Mouse (Mus musculus): ENCODE measurements around the gene Ubtf.
A peak's percentile ranks its signal among the peaks of the same experiment; 100 is the strongest.
"Not testable (repeated sequence)": the region's sequence is repeated elsewhere in the genome, so short reads cannot be mapped to it uniquely, and the experiment has no call there.

The Ubtf gene

DNA sequence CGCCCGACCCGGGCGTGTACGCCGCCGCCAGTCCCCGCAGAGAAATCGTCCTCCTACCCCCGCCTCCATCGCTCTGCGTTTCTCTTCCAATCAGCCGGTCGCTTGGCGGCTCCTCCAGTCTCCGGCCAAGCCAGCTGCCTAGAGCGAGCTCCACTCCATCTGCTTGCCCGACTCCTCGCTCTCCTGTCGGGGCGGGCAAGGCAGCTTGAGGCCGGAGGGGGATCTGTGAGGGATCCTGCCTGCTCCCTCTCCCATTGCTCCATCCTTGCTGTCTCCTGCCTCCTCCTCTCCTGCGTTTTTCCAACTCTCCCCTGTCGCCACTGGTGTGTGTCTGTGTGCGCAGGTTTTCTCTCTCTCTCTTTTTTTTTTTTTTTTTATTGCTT, at the start of gene Ubtf:
Gene Ubtf, minus strand, starts transcription at position 333 of the 383 bp plus-strand sequence.
- H3K27me3 ChIP-seq (ENCODE audit: control insufficient read depth, insufficient read depth, low read length, poor library complexity, severe bottlenecking) = no peaks in the 10 kb centered on the region

DNA sequence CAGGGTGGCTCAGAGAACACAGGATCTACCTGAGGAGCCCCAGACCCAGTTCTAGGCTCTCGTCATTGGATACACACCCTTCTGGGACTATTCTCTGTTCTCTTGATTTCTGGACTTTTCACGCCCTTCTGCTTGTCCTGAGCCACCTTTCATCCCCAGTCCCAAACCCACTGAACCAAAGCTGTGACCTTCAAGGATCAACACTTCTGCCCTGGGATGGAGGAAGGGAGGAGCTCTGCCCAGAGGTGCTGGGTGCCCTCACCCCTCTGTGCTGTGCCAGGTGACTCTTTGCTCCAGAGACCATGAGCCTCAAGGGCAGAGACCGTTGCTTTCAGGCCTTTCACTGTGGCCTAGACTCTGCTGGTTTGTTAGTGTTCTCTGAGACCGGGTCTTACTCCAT, 49.7 kb upstream of the Ubtf start:
- H3K36me3 ChIP-seq (ENCODE audit: control insufficient read depth, insufficient read depth, low read length, poor library complexity, severe bottlenecking) = no peaks in the 10 kb centered on the region
- DNase-seq (ENCODE audit: low read depth, low spot score) = no peak

More for the DNA sequence above, at the start of gene Ubtf:
- 0 out of 2 replicates have a peak, but pooled peaks cover 1% of the 10 kb centered on the region for H3K36me3 ChIP-seq (ENCODE audit: control insufficient read depth, insufficient read depth, low read length, poor library complexity, severe bottlenecking)
- DNase-seq (ENCODE audit: low read depth, low spot score) = peak; percentile 78

DNA sequence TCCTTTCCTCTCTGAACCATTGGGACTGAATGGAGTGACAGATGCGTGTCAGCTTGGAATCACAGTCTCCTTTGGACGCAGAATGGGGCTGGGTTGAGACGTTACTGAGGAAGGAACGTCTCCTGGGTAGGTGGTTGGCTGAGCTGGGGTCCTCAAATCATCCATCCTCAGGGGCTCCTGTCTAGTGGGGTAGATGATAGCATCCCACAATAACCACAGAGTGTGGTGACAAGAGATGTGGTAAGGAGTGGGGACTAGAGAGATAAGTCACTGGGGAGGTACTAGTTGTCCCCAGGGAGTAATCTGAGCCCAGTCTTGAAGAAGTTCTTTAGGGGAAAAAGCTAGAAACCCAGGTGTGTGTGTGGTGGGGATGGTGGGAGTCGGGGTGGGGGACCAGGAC, 48.8 kb upstream of the Ubtf start:
- H3K36me3 ChIP-seq (ENCODE audit: control insufficient read depth, insufficient read depth, low read length, poor library complexity, severe bottlenecking) = no peaks in the 10 kb centered on the region
- H3K27me3 ChIP-seq (ENCODE audit: control insufficient read depth, insufficient read depth, low read length, poor library complexity, severe bottlenecking) = no peaks in the 10 kb centered on the region
- no peak for DNase-seq (ENCODE audit: low read depth, low spot score)

More for the DNA sequence above, 49.7 kb upstream of the Ubtf start:
- no peaks in the 10 kb centered on the region for H3K27me3 ChIP-seq (ENCODE audit: control insufficient read depth, insufficient read depth, low read length, poor library complexity, severe bottlenecking)

DNA sequence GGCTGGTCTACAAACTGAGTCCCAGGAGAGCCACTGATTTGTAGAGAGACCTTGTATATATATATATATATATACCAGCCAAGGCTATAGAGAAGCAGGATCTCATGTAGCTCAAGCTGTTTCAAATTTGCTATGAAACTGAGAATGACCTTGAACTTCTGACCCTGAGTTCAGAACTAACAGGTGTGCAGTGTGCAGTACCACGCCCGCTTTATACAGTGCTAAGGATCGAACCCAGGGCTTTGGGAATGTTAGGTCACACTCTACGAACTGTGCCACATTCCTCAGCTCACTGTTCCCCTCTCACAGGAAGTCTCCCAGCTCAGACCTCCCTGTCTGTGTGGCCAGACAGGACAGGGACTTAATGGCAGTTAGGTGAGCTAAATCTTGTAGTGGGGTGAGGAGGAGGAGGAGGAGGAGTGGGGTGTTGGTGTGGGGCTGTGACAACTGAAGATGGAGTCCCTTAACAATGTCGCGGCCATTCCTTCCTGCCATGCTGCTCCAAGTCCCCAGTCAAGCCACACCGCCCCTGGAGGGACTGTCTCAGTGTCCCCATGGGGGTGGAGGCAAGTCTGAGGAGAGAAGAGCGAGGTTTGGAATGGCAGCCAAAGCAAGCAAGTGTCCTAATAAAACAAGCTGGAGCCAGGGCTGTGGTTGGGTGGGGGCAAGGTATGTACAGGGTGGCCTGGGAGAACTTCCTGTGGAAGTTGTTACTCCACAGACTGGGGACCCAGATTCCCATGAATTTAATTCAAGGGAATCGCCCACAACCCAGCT, 48.1 kb upstream of the Ubtf start:
- H3K36me3 ChIP-seq (ENCODE audit: control insufficient read depth, insufficient read depth, low read length, poor library complexity, severe bottlenecking) = no peaks in the 10 kb centered on the region
- no peak for DNase-seq (ENCODE audit: low read depth, low spot score)
- no peaks in the 10 kb centered on the region for H3K27me3 ChIP-seq (ENCODE audit: control insufficient read depth, insufficient read depth, low read length, poor library complexity, severe bottlenecking)

DNA sequence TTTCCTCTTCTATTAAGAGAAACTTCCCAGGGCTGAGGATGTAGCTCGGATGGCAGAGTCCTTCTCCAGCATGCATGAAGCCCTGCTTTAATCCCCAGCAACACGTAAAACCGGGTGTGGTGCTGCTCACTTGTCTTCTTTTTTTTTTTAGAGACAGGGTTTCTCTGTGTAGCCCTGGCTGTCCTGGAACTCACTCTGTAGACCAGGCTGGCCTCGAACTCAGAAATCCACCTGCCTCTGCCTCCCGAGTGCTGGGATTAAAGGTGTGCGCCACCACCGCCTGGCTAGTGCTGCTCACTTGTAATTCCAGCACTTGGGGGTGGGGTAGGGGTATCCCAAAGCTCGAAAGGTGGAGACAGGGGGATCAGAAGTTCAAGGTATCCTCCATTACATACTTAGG, 46.6 kb upstream of the Ubtf start, which contains the start of gene Slc4a1:
Gene Slc4a1, minus strand, starts transcription at position 101 of the 400 bp plus-strand sequence.
- not testable (repeated sequence) for H3K36me3 ChIP-seq (ENCODE audit: control insufficient read depth, insufficient read depth, low read length, poor library complexity, severe bottlenecking); H3K27me3 ChIP-seq (ENCODE audit: control insufficient read depth, insufficient read depth, low read length, poor library complexity, severe bottlenecking); DNase-seq (ENCODE audit: low read depth, low spot score)

DNA sequence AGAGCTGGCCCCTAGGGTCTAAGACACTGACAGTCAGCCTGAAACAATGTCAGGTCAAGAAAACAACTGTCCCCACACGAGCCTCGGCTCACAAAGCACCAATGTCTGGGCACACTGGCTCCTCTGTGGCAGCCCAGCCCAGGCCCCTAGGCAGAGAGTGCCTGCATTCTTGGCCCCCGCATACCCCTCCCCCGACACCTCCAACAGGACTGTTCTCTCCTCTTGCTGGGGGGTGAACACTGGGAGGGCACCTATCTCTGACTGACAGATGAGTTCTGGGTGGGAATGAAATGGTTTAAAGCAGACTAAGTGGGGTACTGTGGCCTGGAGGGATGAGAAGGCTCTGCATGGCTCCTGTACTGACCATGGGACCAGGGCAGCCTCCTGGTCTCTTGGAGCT, 46.2 kb upstream of the Ubtf start:
- no peak for DNase-seq (ENCODE audit: low read depth, low spot score)
- no peaks in the 10 kb centered on the region for H3K27me3 ChIP-seq (ENCODE audit: control insufficient read depth, insufficient read depth, low read length, poor library complexity, severe bottlenecking)
- no peaks in the 10 kb centered on the region for H3K36me3 ChIP-seq (ENCODE audit: control insufficient read depth, insufficient read depth, low read length, poor library complexity, severe bottlenecking)

DNA sequence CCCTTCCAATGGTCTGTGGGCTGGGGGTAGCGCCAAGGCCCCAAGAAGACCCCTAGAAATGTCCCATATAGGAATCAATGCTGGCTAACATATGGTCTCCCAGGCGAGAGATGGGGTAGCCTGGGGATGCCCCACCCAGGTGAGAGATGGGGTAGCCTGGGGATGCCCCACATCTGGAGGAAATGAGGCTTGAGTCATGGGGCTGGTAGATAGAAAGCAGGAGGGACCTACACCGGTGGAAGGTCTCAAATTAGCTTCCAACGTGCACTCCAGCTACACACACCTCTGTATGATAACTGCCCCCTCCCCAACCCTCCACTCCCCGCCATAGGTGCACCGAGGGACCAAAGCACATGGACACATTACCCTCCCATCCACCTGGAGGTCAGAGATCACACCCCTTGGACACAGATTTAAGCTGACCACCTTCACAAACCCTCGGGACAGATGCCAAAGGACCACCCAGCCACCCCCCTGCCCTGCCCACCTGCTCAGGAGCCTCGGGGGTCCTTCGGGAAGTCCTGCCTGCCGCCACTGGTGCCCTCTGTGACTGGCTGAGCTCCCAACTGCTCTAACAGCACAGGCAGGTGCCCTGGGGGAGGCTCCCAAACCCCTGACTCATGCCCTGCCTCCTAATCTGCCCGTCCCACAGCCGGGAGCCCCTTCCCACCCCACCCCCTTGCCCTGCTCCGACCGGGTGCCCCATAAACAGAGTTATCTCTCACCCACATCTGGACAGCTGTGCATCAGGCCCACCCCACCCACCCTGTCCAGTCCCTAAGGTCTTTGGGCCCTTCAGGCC, 45.2 kb upstream of the Ubtf start:
- DNase-seq (ENCODE audit: low read depth, low spot score) = no peak

DNA sequence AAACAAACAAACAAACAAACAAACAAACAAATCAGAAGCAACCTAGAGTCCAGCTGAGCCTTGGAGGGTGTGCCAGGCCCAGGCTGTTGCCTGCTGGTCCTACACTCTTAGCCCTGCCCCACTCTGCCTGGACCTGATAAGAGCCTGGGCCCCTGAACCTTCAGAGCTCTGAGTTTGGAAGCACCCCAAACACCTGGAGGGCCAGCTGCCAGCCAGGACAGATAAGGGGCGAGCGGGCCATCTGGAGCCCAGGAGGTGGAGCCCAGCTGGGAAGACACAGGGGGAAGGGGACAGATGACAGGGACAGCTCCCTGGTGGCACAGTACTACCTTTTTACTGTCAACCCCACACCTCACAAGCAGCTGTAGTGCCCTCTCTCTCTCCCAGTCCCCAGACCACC, 44.1 kb upstream of the Ubtf start:
- no peaks in the 10 kb centered on the region for H3K27me3 ChIP-seq (ENCODE audit: control insufficient read depth, insufficient read depth, low read length, poor library complexity, severe bottlenecking)
- DNase-seq (ENCODE audit: low read depth, low spot score) = no peak
- H3K36me3 ChIP-seq (ENCODE audit: control insufficient read depth, insufficient read depth, low read length, poor library complexity, severe bottlenecking) = no peaks in the 10 kb centered on the region

More for the DNA sequence above, 45.2 kb upstream of the Ubtf start:
- Histone ChIP-seq H3K36me3 (ENCODE audit: control insufficient read depth, insufficient read depth, low read length, poor library complexity, severe bottlenecking) (no peaks in the 10 kb centered on the region), H3K27me3 (ENCODE audit: control insufficient read depth, insufficient read depth, low read length, poor library complexity, severe bottlenecking) (no peaks in the 10 kb centered on the region)

DNA sequence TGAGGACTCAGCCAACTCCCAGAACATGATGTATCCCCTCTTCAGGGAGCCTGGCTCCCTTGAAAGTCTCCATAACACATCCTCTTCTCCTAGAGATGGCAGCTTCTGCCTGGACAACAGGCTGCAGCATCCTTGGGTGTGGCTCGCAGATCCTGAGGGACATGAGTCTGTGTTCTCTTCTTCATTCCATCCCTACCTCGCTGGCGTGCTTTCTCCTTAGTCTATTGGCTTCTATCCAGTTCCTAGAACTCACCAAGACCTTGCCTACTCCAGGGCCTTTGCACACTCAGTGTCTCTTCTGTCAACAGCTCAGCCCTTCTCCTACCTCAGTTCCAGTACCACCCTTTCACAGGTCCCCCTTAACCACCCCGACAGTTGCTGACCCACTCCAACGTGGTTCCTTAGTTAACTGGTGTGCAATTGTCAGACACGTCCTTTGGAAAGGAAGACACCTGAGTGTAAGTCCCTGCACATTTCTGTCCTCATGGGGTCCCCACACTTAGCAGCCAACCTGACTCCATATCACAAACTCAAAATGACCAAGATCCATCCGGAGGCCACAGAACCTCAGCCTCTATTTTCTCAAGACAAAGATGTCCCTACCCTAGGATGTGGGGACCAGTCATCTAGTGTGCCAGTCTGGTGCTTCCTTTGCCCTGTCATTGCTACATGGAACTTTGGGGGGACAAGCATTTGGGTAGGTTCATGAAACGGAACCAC, 42.4 kb upstream of the Ubtf start:
- no peaks in the 10 kb centered on the region for H3K27me3 ChIP-seq (ENCODE audit: control insufficient read depth, insufficient read depth, low read length, poor library complexity, severe bottlenecking)
- H3K36me3 ChIP-seq (ENCODE audit: control insufficient read depth, insufficient read depth, low read length, poor library complexity, severe bottlenecking) = no peaks in the 10 kb centered on the region
- no peak for DNase-seq (ENCODE audit: low read depth, low spot score)

DNA sequence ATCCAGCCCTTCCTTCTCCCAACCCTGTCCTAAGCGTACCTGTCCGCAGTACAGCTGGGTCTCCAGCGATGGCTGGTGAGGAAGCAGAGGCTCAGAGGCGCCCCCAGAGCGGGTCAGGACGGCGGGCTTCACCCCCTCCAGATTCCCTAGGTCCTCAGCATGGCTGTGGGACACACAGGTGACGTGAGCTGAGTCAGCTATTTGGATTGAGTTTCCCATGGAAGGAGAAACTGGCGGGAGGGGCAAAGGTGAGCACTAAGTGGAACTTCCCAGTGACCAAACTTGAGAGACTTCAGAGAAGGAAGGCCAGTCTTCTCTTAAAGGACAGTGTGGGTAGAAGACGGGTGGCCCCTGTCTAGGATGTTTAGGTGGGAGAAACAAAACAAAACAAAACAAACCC, 38.8 kb upstream of the Ubtf start:
- no peak for DNase-seq (ENCODE audit: low read depth, low spot score)

DNA sequence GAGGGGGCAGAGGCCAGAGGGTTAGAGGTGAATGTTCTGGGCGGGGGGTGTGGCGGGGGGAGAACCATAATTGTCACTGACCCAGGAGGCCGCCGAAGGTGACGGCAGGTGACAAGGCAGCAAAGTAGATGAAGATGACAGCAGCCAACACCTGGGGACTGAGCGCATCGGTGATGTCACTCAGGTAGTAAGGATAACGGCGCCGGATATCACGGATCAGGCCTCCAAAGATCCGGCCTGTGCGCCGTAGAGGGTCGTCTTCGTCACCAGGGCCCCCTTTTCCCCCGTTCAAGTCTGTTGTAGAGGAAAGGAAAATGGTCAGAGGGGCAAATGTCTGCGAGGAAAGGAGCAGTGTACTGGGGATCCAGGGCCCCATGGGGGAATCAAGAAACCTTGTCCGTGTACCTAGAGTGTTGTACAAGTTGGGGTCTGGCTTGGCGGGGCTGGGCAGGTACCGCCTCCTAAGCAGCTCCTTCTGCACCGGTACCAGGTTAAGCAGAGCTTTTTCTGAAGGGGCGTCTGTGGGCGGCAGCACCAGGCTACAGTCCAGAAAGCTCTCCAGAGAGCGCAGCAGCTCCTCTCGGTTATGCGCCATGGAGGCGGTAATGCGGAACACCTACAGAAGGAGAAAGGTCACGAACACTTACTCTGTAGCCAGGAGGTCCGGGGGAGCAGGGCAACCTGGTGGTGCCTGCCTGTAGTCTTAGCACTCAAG, 37.3 kb upstream of the Ubtf start:
- no peaks in the 10 kb centered on the region; the same call in none of the 2 replicates for H3K27me3 ChIP-seq (ENCODE audit: control insufficient read depth, insufficient read depth, low read length, poor library complexity, severe bottlenecking)
- no peak for DNase-seq (ENCODE audit: low read depth, low spot score)
- H3K36me3 ChIP-seq (ENCODE audit: control insufficient read depth, insufficient read depth, low read length, poor library complexity, severe bottlenecking) = no peaks in the 10 kb centered on the region

More for the DNA sequence above, 38.8 kb upstream of the Ubtf start:
- Histone ChIP-seq H3K36me3 (ENCODE audit: control insufficient read depth, insufficient read depth, low read length, poor library complexity, severe bottlenecking) (no peaks in the 10 kb centered on the region), H3K27me3 (ENCODE audit: control insufficient read depth, insufficient read depth, low read length, poor library complexity, severe bottlenecking) (no peaks in the 10 kb centered on the region; the same call in 1 of the 2 replicates)

DNA sequence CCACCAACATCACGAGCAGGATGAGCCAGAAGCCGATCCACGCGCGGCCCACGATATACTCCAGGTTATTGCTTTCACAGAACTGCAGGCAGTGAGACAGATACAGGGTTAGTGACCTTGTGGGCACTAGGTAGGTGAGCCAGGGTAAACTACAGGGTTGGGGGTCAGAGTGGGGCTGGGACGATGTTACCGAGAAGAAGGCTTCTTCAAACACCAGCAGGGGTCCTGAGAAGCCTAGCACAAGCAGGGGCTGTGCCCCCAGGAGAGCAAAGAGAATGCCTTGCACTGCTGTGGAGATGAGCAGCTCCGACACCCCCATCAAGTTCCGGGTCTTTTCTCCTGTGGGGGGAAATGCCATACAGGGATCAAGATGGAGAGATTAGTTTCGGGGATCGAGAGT, 36.6 kb upstream of the Ubtf start:
- H3K36me3 ChIP-seq (ENCODE audit: control insufficient read depth, insufficient read depth, low read length, poor library complexity, severe bottlenecking) = no peaks in the 10 kb centered on the region
- no peak for DNase-seq (ENCODE audit: low read depth, low spot score)
- no peaks in the 10 kb centered on the region; the same call in none of the 2 replicates for H3K27me3 ChIP-seq (ENCODE audit: control insufficient read depth, insufficient read depth, low read length, poor library complexity, severe bottlenecking)

DNA sequence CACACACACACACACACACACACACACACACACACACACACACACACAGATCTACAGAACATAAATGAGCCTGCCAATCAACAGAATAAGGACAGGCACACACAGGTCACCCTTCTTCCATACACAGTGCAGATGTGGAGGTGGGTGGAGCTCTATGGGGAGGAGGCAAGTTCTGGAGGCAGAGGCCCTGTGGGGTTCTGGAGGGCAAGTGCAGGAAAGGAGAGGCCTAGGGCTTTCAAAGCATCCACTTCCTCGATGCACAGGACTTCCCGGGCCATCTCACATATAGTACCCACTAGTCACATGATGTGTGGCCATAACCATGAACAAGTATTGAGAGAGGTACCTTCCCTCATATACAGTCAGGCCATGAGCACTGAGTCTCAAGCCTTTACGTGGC, 36.0 kb upstream of the Ubtf start:
- Histone ChIP-seq H3K27me3 (ENCODE audit: control insufficient read depth, insufficient read depth, low read length, poor library complexity, severe bottlenecking) (no peaks in the 10 kb centered on the region; the same call in none of the 2 replicates), H3K36me3 (ENCODE audit: control insufficient read depth, insufficient read depth, low read length, poor library complexity, severe bottlenecking) (no peaks in the 10 kb centered on the region)
- no peak for DNase-seq (ENCODE audit: low read depth, low spot score)

DNA sequence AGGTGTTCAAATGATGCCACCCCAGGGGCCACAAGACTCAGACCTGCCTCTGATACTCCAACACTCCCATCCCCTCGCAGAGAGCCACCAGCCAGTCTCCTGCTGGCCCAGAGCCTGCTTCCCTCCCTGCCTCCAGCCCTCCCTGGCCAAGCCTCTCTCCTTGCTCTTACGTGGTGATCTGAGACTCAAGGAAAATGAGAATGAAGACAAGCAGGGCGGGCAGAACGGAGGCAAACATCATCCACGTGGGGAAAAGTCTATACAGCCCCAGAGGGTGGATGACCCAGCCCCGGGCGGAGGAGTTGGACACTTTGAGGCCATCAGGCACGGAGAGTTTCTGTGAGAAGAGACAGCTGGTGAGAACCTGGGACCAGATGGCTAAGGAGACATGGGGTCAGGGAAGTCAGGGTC, 33.5 kb upstream of the Ubtf start:
- no peaks in the 10 kb centered on the region; the same call in none of the 2 replicates for H3K27me3 ChIP-seq (ENCODE audit: control insufficient read depth, insufficient read depth, low read length, poor library complexity, severe bottlenecking)

More for the DNA sequence above, 33.5 kb upstream of the Ubtf start:
- DNase-seq (ENCODE audit: low read depth, low spot score) = no peak
- H3K36me3 ChIP-seq (ENCODE audit: control insufficient read depth, insufficient read depth, low read length, poor library complexity, severe bottlenecking) = no peaks in the 10 kb centered on the region
